Mouse (Mus musculus): ENCODE measurements around the gene Fn1.

DNA sequence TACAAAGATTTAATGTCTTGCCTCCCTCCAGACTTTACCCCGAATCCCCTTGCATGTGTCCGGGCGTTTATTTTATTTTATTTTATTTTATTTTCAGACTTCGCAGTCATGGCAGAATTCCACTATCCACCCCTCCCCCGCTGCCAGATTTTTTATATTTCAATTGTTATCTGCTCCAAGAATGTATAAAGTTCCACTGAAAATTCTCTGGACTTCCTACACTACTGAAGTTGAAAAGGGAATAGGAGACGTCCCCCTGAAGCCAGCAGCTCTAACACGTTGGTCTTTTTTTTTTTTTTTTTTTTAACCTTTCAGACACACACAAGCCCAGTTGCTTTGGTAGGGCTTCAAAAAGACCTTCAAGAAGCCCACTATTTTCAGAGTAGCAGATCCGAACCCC lies 1.2 kb upstream of the Fn1 start:
- TF ChIP-seq CTCF (IDR thresholded peaks at IDR 0.05; ENCODE audit: control insufficient read depth, insufficient read depth, low read length) (no peak), POLR2A (IDR thresholded peaks at IDR 0.05; ENCODE audit: borderline replicate concordance, control insufficient read depth, low read depth, low read length) (no peak)

Data from bone marrow, adult 2 months (tissue).